Mouse (Mus musculus): ENCODE data around the gene Shoc2. TPM values are rescaled to one million over a fixed set of nuclear protein-coding genes. Genes with fewer than 3 reads are reported as not detected.

The Shoc2 gene
- 49.9 and 54.0 TPM in 2 replicates for polyA plus RNA-seq (2016; fragmentation: Nextera tagmentation; extraction: Ambion mirVana)

DNA sequence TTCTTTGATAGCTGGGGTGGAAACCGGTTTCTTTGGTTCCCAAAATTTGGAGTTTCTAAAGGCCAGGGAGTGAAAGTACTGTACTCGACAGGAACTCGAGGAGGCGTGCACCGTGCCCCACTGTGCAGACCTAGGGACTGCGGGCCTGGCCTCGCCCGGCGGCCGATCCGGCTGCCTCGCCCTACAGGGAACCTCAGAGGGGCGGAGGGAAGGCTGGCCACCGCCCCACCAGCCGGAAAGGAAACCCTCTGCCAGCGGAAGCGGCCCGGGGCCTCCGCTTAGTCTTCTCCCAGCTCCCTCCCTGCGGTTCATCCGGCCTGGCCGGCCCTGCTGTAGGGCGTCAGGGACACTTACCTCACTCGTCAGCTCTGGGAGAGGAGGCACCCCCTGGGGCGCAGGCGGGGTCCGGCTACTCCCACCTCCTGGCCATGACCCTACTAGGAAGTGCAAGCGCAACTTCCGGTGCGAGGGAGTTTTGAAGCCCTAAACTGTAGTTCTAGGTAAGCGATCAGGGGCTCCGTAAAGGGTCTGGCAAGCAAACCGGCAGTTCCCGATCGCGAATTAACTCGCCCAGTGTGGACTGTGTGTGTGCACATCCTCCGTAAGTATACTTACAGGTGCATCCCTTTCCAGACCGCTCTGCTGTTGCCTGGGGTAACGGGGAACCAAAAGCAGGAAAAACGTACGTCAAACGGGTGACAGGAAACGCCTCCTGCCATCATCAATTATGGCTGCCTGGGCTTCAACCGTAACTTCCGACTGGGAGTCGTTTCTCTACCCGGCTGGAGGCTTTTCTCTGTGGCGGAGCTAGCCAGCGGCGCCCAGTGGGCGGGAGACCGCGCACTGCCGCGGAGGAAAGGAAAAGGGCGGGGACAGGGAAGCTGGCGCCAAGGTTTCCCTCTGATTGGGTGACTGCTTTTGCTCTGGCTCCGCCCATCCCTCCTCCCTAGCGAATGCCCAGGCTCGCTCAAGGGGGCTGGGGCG lies at the start of gene Shoc2, which contains the start of gene Bbip1:
Gene Shoc2 (plus strand): TSS at position 505 of the 984 bp plus-strand sequence.
Gene Bbip1 (minus strand): TSS at position 826 of the 984 bp plus-strand sequence.
- Histone ChIP-seq H3K36me3 (peaks cover 17% of the 10 kb centered on the region; the same call in 1 of the 2 replicates), H3K9me3 (replicated peaks) (no peaks in the 10 kb centered on the region), H3K4me1 (peaks cover 12% of the 10 kb centered on the region), H3K27me3 (ENCODE audit: low read depth, poor library complexity, severe bottlenecking) (no peaks in the 10 kb centered on the region), H3K4me3 (peak within 1 kb of the TSS; percentile 91), H3K27ac (peak within 1 kb of the TSS; percentile 96)
- under 1% methylated on average over 62 of the region's 62 CpGs for WGBS
- DNase-seq (ENCODE audit: low spot score) = peak; percentile 96

- Histone ChIP-seq H3K4me1 (peaks cover 38% of the 10 kb centered on the region), H3K27ac (peak overlapping the region; percentile 66; the same call in 1 of the 2 replicates)
- WGBS = 73% methylated on average over 12 of the region's 12 CpGs
These were observed 49.5 kb upstream of the Shoc2 start for GRCm38 (mm10) chr19:53894538-53895121.

DNA sequence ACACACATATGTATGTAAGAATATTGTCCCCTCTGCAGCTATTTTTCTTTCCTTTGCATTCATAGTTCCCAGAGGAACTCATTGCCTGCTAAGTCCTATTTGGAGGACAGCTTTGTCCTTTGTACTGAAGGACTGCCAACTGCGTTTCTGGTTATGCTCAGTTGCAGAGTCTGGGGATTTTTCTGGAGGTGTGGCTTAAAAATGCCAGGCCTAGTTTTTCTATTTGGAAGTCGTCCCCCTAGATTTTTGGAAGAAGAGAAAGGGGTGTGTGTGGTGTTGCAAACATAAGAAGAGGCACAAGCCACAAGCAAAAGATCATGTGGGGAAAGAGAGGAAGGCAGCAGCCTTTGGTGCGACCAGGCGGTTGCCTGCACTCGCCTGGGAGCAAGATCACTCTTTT lies 46.1 kb upstream of the Shoc2 start:
- Histone ChIP-seq H3K27ac (no peak overlapping the region), H3K27me3 (ENCODE audit: low read depth, poor library complexity, severe bottlenecking) (no peaks in the 10 kb centered on the region), H3K36me3 (no peaks in the 10 kb centered on the region), H3K4me3 (no peak overlapping the region), H3K9me3 (replicated peaks) (no peaks in the 10 kb centered on the region), H3K4me1 (peaks cover 25% of the 10 kb centered on the region)
- no peak for DNase-seq (ENCODE audit: low spot score)
- WGBS = 81% methylated on average over 5 of the region's 5 CpGs

More at GRCm38 (mm10) chr19:53894538-53895121, 49.5 kb upstream of the Shoc2 start:
- no peak overlapping the region for H3K4me3 ChIP-seq
- no peaks in the 10 kb centered on the region for H3K36me3 ChIP-seq
- peak; percentile 24 for DNase-seq (ENCODE audit: low spot score)
- H3K9me3 ChIP-seq (replicated peaks) = no peaks in the 10 kb centered on the region
- no peaks in the 10 kb centered on the region for H3K27me3 ChIP-seq (ENCODE audit: low read depth, poor library complexity, severe bottlenecking)

DNA sequence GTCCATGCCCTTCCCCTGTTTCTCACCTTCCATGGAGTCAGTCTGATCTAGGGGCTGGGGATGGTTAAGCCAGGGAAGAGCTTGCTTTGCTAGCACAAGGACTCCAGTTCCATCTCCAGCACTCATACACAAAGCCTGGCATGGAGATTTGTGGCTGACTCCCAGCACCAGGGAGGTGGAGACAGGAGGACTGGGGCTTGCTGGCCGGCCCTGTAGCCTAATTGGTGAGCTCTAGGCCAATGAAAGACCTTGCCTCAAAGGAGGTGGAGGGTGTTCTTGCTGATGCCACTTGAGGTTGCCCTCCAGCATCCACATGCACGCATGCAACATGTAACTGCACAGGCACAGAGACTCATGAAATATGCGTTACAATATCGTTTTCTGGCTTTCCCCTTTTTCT lies 45.6 kb upstream of the Shoc2 start:
- no peak for DNase-seq (ENCODE audit: low spot score)
- no peak overlapping the region for H3K27ac ChIP-seq
- 73% methylated on average over 4 of the region's 4 CpGs for WGBS

DNA sequence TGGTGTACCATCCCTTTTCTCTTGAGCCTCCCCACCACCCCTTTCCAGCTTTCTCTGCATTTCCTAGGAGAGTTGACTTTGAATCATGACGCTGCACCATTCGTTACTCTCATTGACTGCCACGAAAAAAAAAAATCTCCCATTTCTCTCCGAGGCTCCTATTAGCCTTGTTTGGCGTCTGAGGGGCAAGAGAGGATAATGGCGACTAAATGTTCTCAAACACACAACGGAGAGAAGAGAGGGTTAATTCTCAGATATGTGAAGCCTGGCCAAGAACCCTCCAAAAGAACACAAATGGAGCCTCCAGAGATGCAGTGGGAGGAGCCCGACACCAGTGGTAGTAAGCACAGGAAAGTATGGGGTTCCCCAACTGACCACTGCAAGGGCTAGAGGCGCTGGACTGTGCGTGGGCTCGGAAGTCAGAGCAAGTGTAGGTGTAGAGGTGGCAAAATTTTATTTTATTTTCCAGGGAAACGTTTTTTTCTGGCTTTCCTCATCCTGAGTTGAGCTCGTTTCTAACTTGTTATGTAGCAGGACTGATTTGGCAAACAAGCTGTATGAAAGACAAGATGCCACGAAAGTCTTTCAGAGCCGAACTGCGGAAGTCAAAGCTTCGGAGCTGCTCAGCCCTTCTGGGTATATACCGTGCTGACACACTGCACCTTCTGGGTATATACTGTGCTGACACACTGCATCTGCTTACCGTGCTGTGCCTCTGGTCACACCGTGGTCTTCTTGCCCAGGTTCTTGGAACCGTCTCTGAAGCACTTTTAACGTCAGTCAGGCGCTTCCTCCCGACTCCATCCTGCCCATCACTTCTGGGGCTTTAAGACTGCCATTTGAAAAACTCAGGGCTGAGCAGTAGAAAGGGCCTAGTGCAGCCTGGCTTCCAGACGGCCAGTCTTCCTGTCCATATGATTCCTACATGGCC lies 44.9 kb upstream of the Shoc2 start:
- 87% methylated on average over 25 of the region's 25 CpGs for WGBS
- peaks cover 16% of the 10 kb centered on the region for H3K4me1 ChIP-seq
- DNase-seq (ENCODE audit: low spot score) = no peak

More for the DNA sequence above, 45.6 kb upstream of the Shoc2 start:
- no peaks in the 10 kb centered on the region for H3K27me3 ChIP-seq (ENCODE audit: low read depth, poor library complexity, severe bottlenecking)
- peaks cover 20% of the 10 kb centered on the region for H3K4me1 ChIP-seq
- no peaks in the 10 kb centered on the region for H3K9me3 ChIP-seq (replicated peaks)
- no peak overlapping the region for H3K4me3 ChIP-seq
- no peaks in the 10 kb centered on the region for H3K36me3 ChIP-seq

GRCm38 (mm10) chr19:53899941-53900610 lies 44.0 kb upstream of the Shoc2 start:
- H3K4me1 ChIP-seq = peaks cover 20% of the 10 kb centered on the region
- WGBS = 86% methylated on average over 14 of the region's 14 CpGs
- H3K36me3 ChIP-seq = no peaks in the 10 kb centered on the region
- no peak overlapping the region for H3K27ac ChIP-seq
- DNase-seq (ENCODE audit: low spot score) = no peak
- H3K27me3 ChIP-seq (ENCODE audit: low read depth, poor library complexity, severe bottlenecking) = no peaks in the 10 kb centered on the region
- H3K9me3 ChIP-seq (replicated peaks) = no peaks in the 10 kb centered on the region
- H3K4me3 ChIP-seq = no peak overlapping the region

More for the DNA sequence above, 44.9 kb upstream of the Shoc2 start:
- Histone ChIP-seq H3K36me3 (no peaks in the 10 kb centered on the region), H3K4me3 (no peak overlapping the region), H3K9me3 (replicated peaks) (no peaks in the 10 kb centered on the region), H3K27ac (no peak overlapping the region), H3K27me3 (ENCODE audit: low read depth, poor library complexity, severe bottlenecking) (no peaks in the 10 kb centered on the region)

- peak; percentile 30 for DNase-seq (ENCODE audit: low spot score)
- H3K4me3 ChIP-seq = peak overlapping the region; percentile 97
- H3K27me3 ChIP-seq (ENCODE audit: low read depth, poor library complexity, severe bottlenecking) = no peaks in the 10 kb centered on the region
- H3K4me1 ChIP-seq = peaks cover 23% of the 10 kb centered on the region
- H3K27ac ChIP-seq = peak overlapping the region; percentile 94
- no peaks in the 10 kb centered on the region for H3K9me3 ChIP-seq (replicated peaks)
- no peaks in the 10 kb centered on the region for H3K36me3 ChIP-seq
- 64% methylated on average over 15 of the region's 15 CpGs for WGBS
These were observed 42.0 kb upstream of the Shoc2 start for GRCm38 (mm10) chr19:53901931-53902738.

DNA sequence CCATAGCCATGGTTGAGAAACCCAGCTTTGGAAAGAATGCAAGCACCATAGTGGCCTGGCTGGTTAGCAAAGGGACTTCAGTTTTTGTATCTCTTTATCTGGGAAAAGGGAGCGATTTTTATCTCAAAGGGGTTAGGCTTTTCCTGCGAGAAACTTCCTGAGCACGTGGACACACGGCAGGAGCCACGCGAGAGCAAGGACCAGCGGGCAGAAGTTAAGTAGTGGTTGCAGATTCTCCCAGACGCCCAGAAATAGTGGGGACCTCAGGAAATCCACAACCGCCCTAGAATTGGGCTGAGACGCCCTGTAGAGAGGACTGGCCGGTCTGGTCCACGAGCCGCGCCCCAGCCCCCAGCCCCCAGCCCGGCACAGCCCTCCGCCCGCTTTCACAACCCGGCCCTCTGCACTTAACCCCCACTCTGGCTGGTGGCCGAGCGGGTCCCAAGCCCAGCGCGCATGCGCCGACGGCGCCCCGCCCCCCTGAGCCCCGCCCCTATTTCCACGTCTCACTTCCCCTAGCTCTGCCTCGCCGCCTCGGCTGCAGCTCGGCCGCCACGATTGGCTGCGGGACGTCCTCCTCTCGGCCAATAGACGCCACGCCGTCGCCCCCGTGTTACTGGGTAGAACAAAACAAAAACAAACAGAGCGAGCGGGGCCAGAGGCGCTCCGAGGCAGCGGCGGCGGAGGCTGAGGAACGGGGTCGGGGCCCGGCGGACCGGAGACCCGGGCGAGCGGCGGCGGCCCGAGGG lies 41.2 kb upstream of the Shoc2 start:
- H3K9me3 ChIP-seq (replicated peaks) = no peaks in the 10 kb centered on the region
- peak; percentile 100 for DNase-seq (ENCODE audit: low spot score)
- peaks cover 23% of the 10 kb centered on the region for H3K4me1 ChIP-seq
- no peaks in the 10 kb centered on the region for H3K27me3 ChIP-seq (ENCODE audit: low read depth, poor library complexity, severe bottlenecking)
- H3K4me3 ChIP-seq = peak overlapping the region; percentile 97
- H3K27ac ChIP-seq = peak overlapping the region; percentile 94
- 1% methylated on average over 60 of the region's 61 CpGs for WGBS
- no peaks in the 10 kb centered on the region for H3K36me3 ChIP-seq

- Histone ChIP-seq H3K9me3 (replicated peaks) (no peaks in the 10 kb centered on the region), H3K27ac (peak overlapping the region; percentile 94), H3K4me1 (peaks cover 18% of the 10 kb centered on the region), H3K4me3 (peak overlapping the region; percentile 97), H3K36me3 (no peaks in the 10 kb centered on the region), H3K27me3 (ENCODE audit: low read depth, poor library complexity, severe bottlenecking) (no peaks in the 10 kb centered on the region)
- peak; percentile 72 for DNase-seq (ENCODE audit: low spot score)
- under 1% methylated on average over 80 of the region's 83 CpGs for WGBS
These were observed 40.4 kb upstream of the Shoc2 start for GRCm38 (mm10) chr19:53903507-53904321.

GRCm38 (mm10) chr19:53904833-53905480 lies 39.1 kb upstream of the Shoc2 start:
- Histone ChIP-seq H3K27ac (no peak overlapping the region), H3K36me3 (peaks cover 10% of the 10 kb centered on the region; the same call in 1 of the 2 replicates), H3K4me1 (peaks cover 18% of the 10 kb centered on the region), H3K27me3 (ENCODE audit: low read depth, poor library complexity, severe bottlenecking) (no peaks in the 10 kb centered on the region), H3K9me3 (replicated peaks) (no peaks in the 10 kb centered on the region), H3K4me3 (peak overlapping the region; percentile 97)
- WGBS = 85% methylated on average over 7 of the region's 7 CpGs
- no peak for DNase-seq (ENCODE audit: low spot score)

Measured in limb, embryonic 10.5 days (tissue).